Mouse (Mus musculus) MEL-GATA-1-ER (cell line): Measurements from ENCODE around the gene Mrln.
A peak's percentile ranks its signal among the peaks of the same experiment; 100 is the strongest.

ENCODE experiments used
- DNase-seq: peaks from one replicate; pipeline ENCODE4 v3.0.0-alpha.2; 2012; ENCODE audit warnings: low read depth; ENCODE audit errors: extremely low read depth

The Mrln gene

DNA sequence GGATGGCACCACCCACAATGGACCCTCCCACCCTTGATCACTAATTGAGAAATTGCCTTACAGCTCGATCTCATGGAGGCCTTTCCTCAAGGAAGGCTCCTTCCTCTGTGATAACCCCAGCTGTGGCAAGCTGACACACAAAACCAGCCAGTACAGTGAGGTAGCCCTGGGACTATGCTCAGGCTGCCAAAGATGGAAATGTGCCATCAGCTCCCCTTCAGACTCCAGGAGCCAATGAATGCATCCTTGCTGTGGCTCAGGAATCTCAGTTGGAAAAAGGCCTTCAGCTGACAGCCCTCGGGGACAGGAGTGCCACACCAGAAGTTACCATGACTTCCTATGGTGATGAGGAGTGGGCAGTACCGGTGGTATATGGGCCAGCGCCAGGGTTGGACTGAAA, 50.2 kb downstream of the Mrln start:
- no peak for DNase-seq

- DNase-seq = no peak
These were observed 51.2 kb downstream of the Mrln start for GRCm38 (mm10) chr10:70255601-70256210.

DNA sequence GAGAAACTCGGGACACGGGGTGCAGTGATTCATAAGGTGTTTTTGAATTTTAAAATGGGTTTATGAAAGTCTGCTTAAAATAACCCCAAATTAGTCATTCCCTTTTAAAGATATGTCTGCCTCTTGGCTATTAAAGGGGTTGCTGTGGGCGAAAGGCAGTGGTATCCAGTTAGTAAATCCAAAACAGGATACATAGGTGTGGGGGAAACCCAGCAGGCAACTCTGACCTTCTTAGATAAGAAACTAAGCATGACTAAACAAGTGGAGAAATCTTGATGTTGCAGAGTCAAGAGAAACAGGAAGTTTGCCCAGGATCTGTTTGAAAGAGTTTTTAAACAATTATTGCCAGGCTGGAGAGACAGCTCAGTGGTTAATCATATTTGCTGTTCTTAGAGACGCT, 52.6 kb downstream of the Mrln start:
- peak; percentile 31 for DNase-seq

DNA sequence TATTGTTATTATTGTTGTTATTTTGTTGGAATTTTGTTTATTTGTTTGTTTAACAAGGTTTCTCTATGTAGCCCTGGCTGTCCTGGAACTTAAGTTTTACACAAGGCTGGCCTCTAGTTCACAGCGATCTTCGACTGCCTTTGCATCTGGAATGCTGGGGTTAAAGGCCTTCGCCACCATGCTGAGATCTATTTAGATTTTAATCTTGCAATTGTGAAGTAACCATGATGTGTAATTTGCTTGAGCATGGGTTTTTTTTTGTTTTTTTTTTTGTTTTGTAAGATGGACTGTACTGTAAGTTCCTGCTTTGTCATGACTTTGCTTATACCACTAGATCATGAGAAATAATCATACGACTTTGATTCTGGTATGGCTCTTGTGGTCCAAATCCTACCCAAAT, 56.4 kb downstream of the Mrln start:
- no peak for DNase-seq

GRCm38 (mm10) chr10:70262051-70262450, 57.6 kb downstream of the Mrln start:
- no peak for DNase-seq

- no peak for DNase-seq
These were observed 59.3 kb downstream of the Mrln start for GRCm38 (mm10) chr10:70263681-70264189.

GRCm38 (mm10) chr10:70264337-70265036, 60.0 kb downstream of the Mrln start:
- no peak for DNase-seq

- DNase-seq = no peak
These were observed 62.0 kb downstream of the Mrln start for GRCm38 (mm10) chr10:70266501-70266900.

- no peak for DNase-seq
These were observed 64.3 kb downstream of the Mrln start for GRCm38 (mm10) chr10:70268581-70269446.
